Mouse (Mus musculus): ENCODE measurements around the gene Gcg.

DNA sequence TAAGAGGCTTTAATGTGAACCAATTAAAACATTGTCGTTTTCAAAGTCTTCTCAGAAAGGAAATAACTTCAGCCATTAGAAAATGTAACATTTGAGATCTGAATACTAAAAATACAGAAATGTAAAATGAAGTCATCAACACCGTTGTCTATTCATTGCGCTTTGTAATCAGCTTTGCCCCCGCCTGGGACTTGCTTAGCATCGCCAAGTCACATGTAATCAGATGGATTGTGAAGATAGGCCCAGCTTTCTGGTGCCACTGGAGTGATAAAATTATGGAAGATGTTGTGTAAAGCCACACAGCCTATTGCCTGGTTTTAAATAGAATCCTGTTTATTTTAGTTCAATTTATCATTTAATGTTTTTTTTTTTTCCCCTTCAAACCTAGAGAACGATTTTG lies 6.4 kb upstream of the Gcg start:
- no peak for TF ChIP-seq CTCF (IDR thresholded peaks at IDR 0.05; ENCODE audit: low read depth, low read length)
- TF ChIP-seq TAL1 (conservative IDR thresholded peaks at IDR 0.05; ENCODE audit: low read depth, low read length): no peak
- TF ChIP-seq GATA1 (IDR thresholded peaks at IDR 0.05; ENCODE audit: borderline replicate concordance, low read length): no peak
- no peak for TF ChIP-seq POLR2AphosphoS5 (IDR thresholded peaks at IDR 0.05; ENCODE audit: insufficient replicate concordance, low read depth, low read length)

Measured in G1E (cell line).